Mouse (Mus musculus) left cerebral cortex, adult 2 months (tissue): ENCODE data around the gene Pdha1. TPM values are rescaled to one million over a fixed set of nuclear protein-coding genes. Genes with fewer than 3 reads are reported as not detected.
A peak's percentile ranks its signal among the peaks of the same experiment; 100 is the strongest.

Source experiments
- DNase-seq, 2 experiments: peaks; one replicate each; pipeline ENCODE4 v3.0.0; 2021 to 2022; ENCODE audit warnings: low spot score in 2 of 2, mixed read lengths in 1 of 2; ENCODE audit errors: extremely low spot score in 1 of 2
- H3K27ac ChIP-seq: fragments of 200-600 bp; 2 replicates; pipeline ENCODE4 v1.8.1; 2022
- H3K4me3 ChIP-seq: fragments of 200-600 bp; 2 replicates; pipeline ENCODE4 v1.8.1; 2022
- CTCF ChIP-seq: fragments of 200-600 bp; IDR thresholded peaks from 2 replicates; pipeline ENCODE4 v1.8.1; 2022; ENCODE audit warnings: antibody characterized with exemption, mild to moderate bottlenecking, moderate library complexity
- intact Hi-C: fragments of 180-260 bp; cut with DNase I; formaldehyde crosslinking; loops from one replicate; pipeline ENCODE4 v1.15.1; 2025
- total RNA-seq, 2 experiments: library from RNA; stranded (reverse); gene quantifications; 2 replicates each; pipeline ENCODE4 v1.2.3; 2021

The Pdha1 gene
- total RNA-seq, 2 experiments from 2014 or later = 204 to 231 TPM

DNA sequence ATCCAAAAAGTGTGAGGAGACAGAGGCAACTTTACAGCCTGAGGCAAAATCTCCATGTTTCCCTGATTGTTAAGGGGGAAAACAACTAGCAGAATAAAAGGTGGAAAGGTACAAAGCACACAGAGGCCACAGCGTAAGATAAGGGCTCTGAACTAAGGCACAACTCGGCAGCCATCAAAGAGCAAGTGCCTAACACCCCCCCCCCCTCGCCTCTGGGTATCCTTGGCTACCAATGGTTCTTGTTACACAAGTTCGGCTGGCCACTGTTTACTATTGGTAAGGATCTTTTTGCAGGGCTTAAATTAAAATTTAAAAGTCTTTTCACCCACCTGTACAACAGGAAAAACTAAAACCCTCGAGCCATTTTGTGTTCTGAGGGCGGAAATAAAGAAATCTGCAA lies 2.5 kb downstream of the Pdha1 start:
- intact Hi-C loops = no loop called here
- Histone ChIP-seq H3K4me3 (no peak overlapping the region), H3K27ac (no peak overlapping the region)
- DNase-seq = no peak
- no peak for TF ChIP-seq CTCF

DNA sequence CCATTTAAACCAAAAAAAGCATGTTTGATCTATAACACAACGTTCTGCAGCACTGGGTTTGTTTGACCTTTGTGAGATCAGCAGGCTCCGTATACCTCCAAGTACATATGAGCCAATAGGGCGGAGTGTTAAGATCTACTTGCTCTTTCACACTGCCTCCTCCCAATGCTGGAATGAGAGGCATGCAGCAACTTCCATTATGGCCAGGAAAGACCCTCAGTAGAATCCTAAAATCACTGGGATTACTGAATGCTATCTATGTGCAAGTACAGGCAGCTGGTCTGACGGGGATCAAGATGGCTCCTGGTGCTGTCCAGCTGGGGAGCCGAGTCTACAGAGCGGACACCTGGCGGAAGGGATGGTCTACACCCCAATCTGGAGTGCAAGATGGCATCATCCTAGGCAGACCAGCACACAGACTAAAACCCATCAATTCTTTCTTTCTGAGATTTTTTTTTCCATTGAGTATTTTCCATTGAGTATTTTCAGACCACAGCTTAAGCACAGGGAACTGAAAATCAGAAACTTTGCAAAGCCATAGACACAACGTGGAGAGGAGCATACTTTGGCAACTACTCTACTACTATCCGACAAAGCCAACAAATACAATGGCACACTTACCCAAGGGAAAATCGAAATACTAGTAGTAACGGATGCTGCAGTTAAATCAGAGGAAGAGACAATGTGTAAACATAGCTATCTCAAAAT lies 3.9 kb downstream of the Pdha1 start:
- TF ChIP-seq CTCF = no peak
- Histone ChIP-seq H3K4me3 (no peak overlapping the region), H3K27ac (no peak overlapping the region)
- intact Hi-C loops = no loop called here
- DNase-seq = no peak

DNA sequence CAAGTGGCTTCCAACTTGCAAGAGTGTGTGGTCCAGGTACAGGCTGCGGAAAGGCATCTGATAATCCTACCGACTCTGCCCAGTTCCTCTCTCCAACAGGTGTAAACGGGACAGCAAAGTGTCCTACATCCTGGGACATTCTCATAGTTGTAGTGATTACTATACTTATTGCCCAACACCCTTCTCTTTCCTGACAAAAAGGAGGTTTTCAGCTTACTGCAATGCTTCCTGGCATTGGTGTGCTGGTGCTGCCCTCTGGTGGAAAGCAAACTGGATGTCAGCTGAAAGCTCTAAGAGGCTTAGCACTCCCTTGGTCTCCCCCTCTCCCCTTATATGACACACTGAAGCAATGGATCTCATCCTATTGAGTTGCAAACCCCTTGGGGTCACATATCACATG lies 21.6 kb downstream of the Pdha1 start:
- H3K4me3 ChIP-seq = no peak overlapping the region
- peak; percentile 70 for TF ChIP-seq CTCF
- H3K27ac ChIP-seq = no peak overlapping the region
- DNase-seq = peak; percentile 44 to 59
- intact Hi-C loops = loop anchor here (2.0 to 10.0 kb wide), 4 partner anchors 129 to 582 kb away; partner anchors contain the start of genes Map3k15 and Sh3kbp1

DNA sequence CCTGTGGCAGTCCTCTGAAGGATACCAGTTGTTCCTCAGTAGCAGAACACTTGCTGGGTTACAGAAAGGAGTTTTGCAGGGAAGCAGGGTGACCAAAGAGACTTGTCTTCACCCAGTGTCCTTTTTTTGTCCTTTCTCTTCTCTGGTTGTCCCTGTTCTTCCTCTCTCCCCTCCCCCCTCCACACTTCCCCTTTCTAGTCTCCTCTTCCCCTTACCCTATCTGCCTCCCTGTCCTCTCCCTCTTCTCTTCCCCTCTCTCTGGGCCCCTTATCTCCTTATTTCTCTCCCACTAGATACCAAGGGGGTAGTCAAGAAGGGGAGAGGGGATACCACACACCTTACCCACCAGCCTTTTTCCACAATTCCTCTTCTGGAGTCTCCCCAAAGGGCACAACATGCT lies 22.1 kb downstream of the Pdha1 start:
- intact Hi-C loops = loop anchor here (2.0 to 10.0 kb wide), 4 partner anchors 129 to 581 kb away; partner anchors contain the start of genes Map3k15 and Sh3kbp1
- no peak for DNase-seq
- H3K27ac ChIP-seq = no peak overlapping the region

GRCm38 (mm10) chrX:160113777-160114176 lies 24.4 kb downstream of the Pdha1 start:
- intact Hi-C loops = loop anchor here (10.0 kb wide), 1 partner anchor 579 kb away; no protein-coding TSS in a partner anchor
- no peak for TF ChIP-seq CTCF
- no peak overlapping the region for H3K27ac ChIP-seq
- no peak overlapping the region for H3K4me3 ChIP-seq
- no peak for DNase-seq

More for the DNA sequence above, 22.1 kb downstream of the Pdha1 start:
- no peak overlapping the region for H3K4me3 ChIP-seq
- no peak for TF ChIP-seq CTCF

DNA sequence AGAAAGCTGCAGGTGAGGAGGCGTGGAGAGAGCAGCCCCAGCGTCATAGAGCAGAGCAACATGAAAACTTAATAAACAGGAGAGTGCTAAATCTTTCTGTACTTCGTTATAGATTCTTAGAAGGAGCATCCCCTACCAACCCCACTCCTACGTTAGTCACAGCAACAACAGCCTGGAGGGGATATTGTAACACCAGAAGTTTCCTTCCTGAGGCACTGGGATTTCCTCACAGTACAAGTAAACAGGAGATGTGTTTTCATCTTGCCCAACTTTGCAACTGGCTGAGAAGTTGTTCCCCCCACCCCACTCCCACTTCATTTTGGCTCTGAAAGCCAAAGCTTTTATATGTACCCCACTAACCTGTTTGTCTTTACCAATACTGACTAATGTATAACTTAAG lies 30.4 kb downstream of the Pdha1 start:
- no peak for DNase-seq
- Histone ChIP-seq H3K27ac (no peak overlapping the region), H3K4me3 (no peak overlapping the region)
- intact Hi-C loops = no loop called here
- no peak for TF ChIP-seq CTCF

DNA sequence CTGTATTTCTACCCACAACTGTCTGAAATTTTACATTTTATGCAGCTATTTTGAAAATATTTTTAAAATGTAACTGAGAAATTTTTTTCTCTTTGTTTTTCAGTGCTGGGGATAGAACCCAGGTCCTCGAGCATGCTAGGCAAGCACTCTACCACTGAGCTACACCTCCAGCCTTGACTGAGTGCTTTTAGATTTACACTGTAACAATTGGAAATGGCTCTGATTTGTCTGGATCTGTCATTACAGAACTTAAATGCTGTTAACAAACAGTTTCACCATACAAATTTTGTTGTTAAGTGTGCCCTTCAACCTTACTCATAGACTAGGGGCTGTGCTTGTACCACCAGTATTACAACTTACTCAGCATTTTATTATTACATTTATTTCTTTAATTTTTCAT lies 46.2 kb downstream of the Pdha1 start:
- no peak overlapping the region for H3K4me3 ChIP-seq
- no peak for TF ChIP-seq CTCF
- no peak for DNase-seq
- no peak overlapping the region for H3K27ac ChIP-seq
- intact Hi-C loops = no loop called here

Other genes starting within 250 kb of the Pdha1 start
- 1 to 10 TPM in 1 of 2 experiments, under 1 TPM in 1; 0.68 to 1.3 TPM for gene Map3k15, start 150.0 kb downstream of the Pdha1 start, total RNA-seq